Mouse (Mus musculus): Measurements from ENCODE around the gene Art3. TPM values are rescaled to one million over a fixed set of nuclear protein-coding genes. Genes with fewer than 3 reads are reported as not detected.

The Art3 gene
- polyA plus RNA-seq, 1 experiment = 18.0 TPM

Other genes with a start within 250 kb of the Art3 start
- gene G3bp2, start 248.1 kb upstream of the Art3 start, polyA plus RNA-seq (2012; rRNA removed) = 117 and 131 TPM in 2 replicates
- gene Uso1, start 193.9 kb upstream of the Art3 start, polyA plus RNA-seq (2012; rRNA removed) = 50.2 and 50.7 TPM in 2 replicates
- not detected in 2 replicates for gene U90926, start 116.4 kb upstream of the Art3 start, polyA plus RNA-seq (2012; rRNA removed)
- gene Ppef2, start 75.5 kb upstream of the Art3 start, polyA plus RNA-seq (2012; rRNA removed) = 1.8 and 2.0 TPM in 2 replicates
- gene Naaa, start 53.7 kb upstream of the Art3 start, polyA plus RNA-seq (2012; rRNA removed) = 39.1 and 41.2 TPM in 2 replicates
- gene Sdad1, start 21.3 kb upstream of the Art3 start, polyA plus RNA-seq (2012; rRNA removed) = 13.0 and 15.4 TPM in 2 replicates
- 0.15 and 0.22 TPM in 2 replicates for gene Cxcl9, start 3.7 kb upstream of the Art3 start, polyA plus RNA-seq (2012; rRNA removed)
- 1.4 and 1.9 TPM in 2 replicates for gene Cxcl10, start 17.1 kb downstream of the Art3 start, polyA plus RNA-seq (2012; rRNA removed)
- gene Nup54, start 103.4 kb downstream of the Art3 start, polyA plus RNA-seq (2012; rRNA removed) = 27.7 and 29.2 TPM in 2 replicates
- 67.6 TPM in 2 replicates for gene Scarb2, start 175.0 kb downstream of the Art3 start, polyA plus RNA-seq (2012; rRNA removed)
- gene Fam47e, start 223.2 kb downstream of the Art3 start, polyA plus RNA-seq (2012; rRNA removed) = 0.21 and 0.26 TPM in 2 replicates

Data from frontal cortex, adult 2 months (tissue).